ENCODE assay signal across 8 mouse cellular contexts in genomic region chr4:119390369-119390768, GRCm38 (mm10). TPM values are rescaled to one million over a fixed set of nuclear protein-coding genes. Genes with fewer than 3 reads are reported as not detected.
DNase-seq lines count a peak whose midpoint lies in the region; ATAC-seq lines count a peak whose summit lies in the region.

No protein-coding gene starts in this region.

- DNase-seq in adrenal gland, adult (ENCODE audit: inconsistent age in 2 of 2, low spot score in 1 of 2), result peak; percentile 27 to 56
- no peak for DNase-seq in adrenal gland, adult 8-10 months
- peak; percentile 26 to 38 for DNase-seq in left cerebral cortex, postnatal 14 days (ENCODE audit: low spot score in 2 of 2)
- DNase-seq in left cerebral cortex, postnatal 36 days (ENCODE audit: low spot score in 2 of 2), result no peak
- DNase-seq in c-Kit-negative CD71-positive TER-119-positive erythroid progenitor cells, embryonic 14.5 days (ENCODE audit: low read depth, low spot score), result peak; percentile 29
- no peak for DNase-seq in urinary bladder, postnatal 14 days (ENCODE audit: low spot score)
- no peak for DNase-seq in layer of hippocampus, adult 11-12 months (ENCODE audit: low spot score)

- intact Hi-C loops in left cerebral cortex, postnatal 14 days (cut with DNase I), result no loop called here
- intact Hi-C loops in left cerebral cortex, postnatal 36 days (cut with DNase I), result no loop called here

- peak; percentile 63; the same call in 1 of the 2 replicates for ATAC-seq in megakaryocyte, adult 5-6 weeks (ENCODE audit: poor library complexity, severe bottlenecking)

RNA-seq across cellular contexts. Expression of gene Ccdc30, which starts 25.0 kb away (rescaled TPM):
- 10 to 100 TPM; 15.6 to 33.1 (median 20.5) TPM for total RNA-seq in adrenal gland, adult 8-10 months (2022)
- total RNA-seq in left cerebral cortex, postnatal 14 days (2021), result 10 to 100 TPM; 19.4 to 19.8 TPM
- 10 to 100 TPM; 19.5 to 23.3 TPM for total RNA-seq in left cerebral cortex, postnatal 36 days (2021)
- total RNA-seq in megakaryocyte, adult 5-6 weeks (2015), result 0.07 TPM in 1 of 2 replicates, not detected in the other
- total RNA-seq in megakaryocyte, adult 5-6 weeks (2017), result not detected in 2 replicates

RNA-seq across cellular contexts. Expression of gene Ppcs, which starts 31.9 kb away (rescaled TPM):
- 10 to 100 TPM; 47.3 to 58.1 (median 49.5) TPM for total RNA-seq in adrenal gland, adult 8-10 months (2022)
- 1 to 10 TPM; 4.5 to 5.7 TPM for total RNA-seq in left cerebral cortex, postnatal 14 days (2021)
- 1 to 10 TPM; 4.7 to 7.2 TPM for total RNA-seq in left cerebral cortex, postnatal 36 days (2021)
- 8.0 and 8.6 TPM in 2 replicates for total RNA-seq in megakaryocyte, adult 5-6 weeks (2015)
- 7.2 and 7.6 TPM in 2 replicates for total RNA-seq in megakaryocyte, adult 5-6 weeks (2017)

RNA-seq across cellular contexts. Expression of gene Zmynd12, which starts 32.2 kb away (rescaled TPM):
- total RNA-seq in adrenal gland, adult 8-10 months (2022), result 1 to 10 TPM; 3.7 to 9.4 (median 6.6) TPM
- under 1 TPM in 1 of 2 experiments, not detected in 1; 0.23 TPM for total RNA-seq in left cerebral cortex, postnatal 14 days (2021)
- total RNA-seq in left cerebral cortex, postnatal 36 days (2021), result under 1 TPM in 1 of 2 experiments, not detected in 1; 0.88 TPM
- total RNA-seq in megakaryocyte, adult 5-6 weeks (2015), result not detected in 2 replicates
- not detected in 2 replicates for total RNA-seq in megakaryocyte, adult 5-6 weeks (2017)

Comparison
In these comparisons a context has a peak if more than half of its experiments do, and no peak if none do; other contexts are left out.
1. DNase-seq: peak in adrenal gland, adult (2 of 2), left cerebral cortex, postnatal 14 days (2 of 2) and c-Kit-negative CD71-positive TER-119-positive erythroid progenitor cells, embryonic 14.5 days (single experiment); none in adrenal gland, adult 8-10 months (single experiment), left cerebral cortex, postnatal 36 days (0 of 2), urinary bladder, postnatal 14 days (single experiment) and layer of hippocampus, adult 11-12 months (single experiment).
2. RNA of gene Ccdc30, which starts 25.0 kb away (total RNA-seq): 15.6 to 33.1 TPM in adrenal gland, adult 8-10 months, 19.5 to 23.3 TPM in left cerebral cortex, postnatal 36 days and 19.4 to 19.8 TPM in left cerebral cortex, postnatal 14 days; 0.07 TPM in megakaryocyte, adult 5-6 weeks; every median in the first group is over 10 times any median in the second.
3. RNA of gene Ppcs, which starts 31.9 kb away (total RNA-seq): 47.3 to 58.1 TPM in adrenal gland, adult 8-10 months; 7.2 to 8.6 TPM in megakaryocyte, adult 5-6 weeks, 4.7 to 7.2 TPM in left cerebral cortex, postnatal 36 days and 4.5 to 5.7 TPM in left cerebral cortex, postnatal 14 days; every median in the first group is over 4 times any median in the second.